Mouse (Mus musculus): ENCODE results near the gene Nemp1.

DNA sequence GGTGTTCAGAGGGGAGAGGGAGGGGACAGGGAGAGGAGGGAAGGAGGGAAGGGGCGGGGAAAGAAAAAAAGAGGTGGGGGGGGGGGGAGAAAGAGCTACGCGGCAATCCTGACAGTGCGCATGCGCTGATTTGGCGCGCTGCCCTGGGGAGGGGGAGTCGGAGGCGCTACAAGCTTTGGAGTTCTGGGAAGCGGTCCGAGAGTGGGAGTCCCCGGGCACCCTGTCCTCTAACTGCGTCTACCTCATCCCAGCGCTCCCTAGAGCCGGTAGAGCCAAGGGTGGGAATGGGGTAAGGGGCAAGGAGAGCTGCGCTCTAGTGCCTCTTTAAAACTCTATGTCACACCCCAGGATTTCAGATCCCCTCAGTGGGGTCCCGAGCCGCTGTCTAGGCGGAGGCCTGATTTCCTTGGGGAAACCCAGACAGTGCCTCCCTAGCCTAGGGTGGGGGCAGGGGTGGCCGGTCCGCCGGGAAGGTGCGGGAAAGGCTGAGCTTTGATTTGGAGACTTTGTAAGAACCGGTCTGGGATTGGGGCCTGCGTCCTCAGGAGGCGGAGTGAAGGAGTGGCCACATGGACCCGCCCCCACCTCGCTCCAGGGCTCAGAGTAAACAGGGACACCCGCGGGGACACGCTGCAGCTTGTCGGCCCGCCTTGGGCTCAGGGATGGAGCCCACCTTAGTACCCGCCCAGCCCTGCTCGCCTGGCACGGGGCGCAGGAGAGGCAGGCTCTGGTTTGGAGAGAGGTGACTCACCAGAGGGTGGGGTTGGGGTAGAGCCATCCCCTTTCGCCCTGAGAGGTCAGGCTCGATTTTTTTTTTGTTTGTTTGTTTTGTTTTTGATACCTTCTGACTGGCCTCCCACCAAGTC is 45.3 kb upstream of the Nemp1 start:
- TF ChIP-seq CTCF (IDR thresholded peaks at IDR 0.05; ENCODE audit: low read depth) (no peak), EP300 (IDR thresholded peaks at IDR 0.05; ENCODE audit: low read depth) (peak; percentile 65; the same call in 1 of the 2 replicates)

Data from liver, postnatal 0 days (tissue).